Mouse (Mus musculus) forebrain, embryonic 11.5 days (tissue): Measurements from ENCODE around the gene Fam173a. TPM values are rescaled to one million over a fixed set of nuclear protein-coding genes. Genes with fewer than 3 reads are reported as not detected.

Experiments used
- ATAC-seq: fragments of 200-750 bp; cut with Nextera tagmentation; replicated peaks from 2 replicates; pipeline ENCODE4 v1.8.0; 2017; ENCODE audit warnings: moderate TSS enrichment; ENCODE audit not compliant: low FRiP score
- DNase-seq: peaks from one replicate; pipeline ENCODE4 v3.0.0-alpha.2; 2017; ENCODE audit warnings: low spot score
- H3K27ac ChIP-seq: fragments of 300-500 bp; sonication (generic); 2 replicates; pipeline ENCODE4 v1.5.1; 2014; ENCODE audit warnings: low read depth, low read length
- H3K27me3 ChIP-seq: fragments of 300-500 bp; sonication (generic); 2 replicates; pipeline ENCODE4 v1.6.1; 2014; ENCODE audit warnings: mild to moderate bottlenecking, low read length, mixed read lengths; ENCODE audit not compliant: control insufficient read depth, insufficient read depth
- H3K36me3 ChIP-seq: fragments of 300-500 bp; sonication (generic); 2 replicates; pipeline ENCODE4 v1.6.1; 2014; ENCODE audit warnings: mild to moderate bottlenecking, low read length, moderate library complexity, mixed read lengths; ENCODE audit not compliant: control insufficient read depth, insufficient read depth
- H3K4me1 ChIP-seq: fragments of 300-500 bp; sonication (generic); replicated peaks from 2 replicates; pipeline ENCODE4 v1.6.1; 2014; ENCODE audit warnings: low read length, mixed read lengths; ENCODE audit not compliant: control insufficient read depth, insufficient read depth
- H3K4me2 ChIP-seq: fragments of 300-500 bp; sonication (generic); 2 replicates; pipeline ENCODE4 v1.6.1; 2014; ENCODE audit warnings: low read depth, mild to moderate bottlenecking, low read length, moderate library complexity, mixed read lengths; ENCODE audit not compliant: severe bottlenecking
- H3K4me3 ChIP-seq: fragments of 300-500 bp; sonication (generic); 2 replicates; pipeline ENCODE4 v1.5.1; 2014; ENCODE audit warnings: low read depth, low read length
- H3K9ac ChIP-seq: fragments of 300-500 bp; sonication (generic); 2 replicates; pipeline ENCODE4 v1.6.1; 2014; ENCODE audit warnings: low read length
- H3K9me3 ChIP-seq: fragments of 300-500 bp; sonication (generic); 2 replicates; pipeline ENCODE4 v1.6.1; 2016; ENCODE audit warnings: low read length, mixed read lengths; ENCODE audit not compliant: control insufficient read depth
- WGBS: fragments of 180-500 bp; shearing (Covaris S2); extraction: QIAGEN DNeasy Blood & Tissue Kit; methylation state at CpG from one replicate; pipeline ENCODE4 v1.1.7; 2014; 5-methylcytosine and 5-hydroxymethylcytosine counted together
- polyA plus RNA-seq: library from polyadenylated mRNA; unstranded; fragments of >200 nt; fragmentation: Nextera tagmentation; extraction: Ambion mirVana; gene quantifications from 2 replicates; pipeline ENCODE4 v1.2.1, GENCODE M21; 2014

Fam173a gene
- 69.0 and 71.0 TPM in 2 replicates for polyA plus RNA-seq

DNA sequence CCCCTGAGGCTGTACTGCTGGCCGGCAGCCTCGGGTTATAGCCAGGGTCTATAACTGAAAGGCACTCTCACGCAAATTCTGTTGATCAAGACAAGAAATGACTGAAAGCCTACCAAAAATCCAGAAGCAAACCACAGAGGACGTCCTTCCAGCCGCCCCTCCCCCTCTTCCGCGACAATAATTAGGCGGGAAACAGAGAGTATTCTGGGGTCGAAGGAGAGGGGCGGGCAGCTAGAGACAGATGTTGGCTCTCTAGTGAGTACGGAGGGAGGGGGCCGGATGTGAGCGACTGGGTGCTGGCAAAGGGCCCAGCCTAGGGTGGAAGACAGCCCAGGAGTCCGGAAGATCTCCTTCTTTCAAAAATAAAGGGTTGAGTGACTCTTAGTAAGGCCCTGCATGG is at the start of gene Fam173a:
Gene Fam173a, minus strand, starts transcription at position 287 of the 400 bp plus-strand sequence.
- peaks cover 37% of the 10 kb centered on the region for H3K4me1 ChIP-seq
- WGBS: under 1% methylated on average over 14 of the region's 14 CpGs
- no peaks in the 10 kb centered on the region; the same call in none of the 2 replicates for H3K36me3 ChIP-seq
- ATAC-seq: peak; percentile 34; the same call in 1 of the 2 replicates
- no peaks in the 10 kb centered on the region for H3K27me3 ChIP-seq
- peak; percentile 83 for DNase-seq
- H3K27ac ChIP-seq: peak within 1 kb of the TSS; percentile 94
- H3K9ac ChIP-seq: peak within 1 kb of the TSS; percentile 90
- H3K9me3 ChIP-seq: no peaks in the 10 kb centered on the region
- H3K4me2 ChIP-seq: peak within 1 kb of the TSS; percentile 93
- H3K4me3 ChIP-seq: peak within 1 kb of the TSS; percentile 75

DNA sequence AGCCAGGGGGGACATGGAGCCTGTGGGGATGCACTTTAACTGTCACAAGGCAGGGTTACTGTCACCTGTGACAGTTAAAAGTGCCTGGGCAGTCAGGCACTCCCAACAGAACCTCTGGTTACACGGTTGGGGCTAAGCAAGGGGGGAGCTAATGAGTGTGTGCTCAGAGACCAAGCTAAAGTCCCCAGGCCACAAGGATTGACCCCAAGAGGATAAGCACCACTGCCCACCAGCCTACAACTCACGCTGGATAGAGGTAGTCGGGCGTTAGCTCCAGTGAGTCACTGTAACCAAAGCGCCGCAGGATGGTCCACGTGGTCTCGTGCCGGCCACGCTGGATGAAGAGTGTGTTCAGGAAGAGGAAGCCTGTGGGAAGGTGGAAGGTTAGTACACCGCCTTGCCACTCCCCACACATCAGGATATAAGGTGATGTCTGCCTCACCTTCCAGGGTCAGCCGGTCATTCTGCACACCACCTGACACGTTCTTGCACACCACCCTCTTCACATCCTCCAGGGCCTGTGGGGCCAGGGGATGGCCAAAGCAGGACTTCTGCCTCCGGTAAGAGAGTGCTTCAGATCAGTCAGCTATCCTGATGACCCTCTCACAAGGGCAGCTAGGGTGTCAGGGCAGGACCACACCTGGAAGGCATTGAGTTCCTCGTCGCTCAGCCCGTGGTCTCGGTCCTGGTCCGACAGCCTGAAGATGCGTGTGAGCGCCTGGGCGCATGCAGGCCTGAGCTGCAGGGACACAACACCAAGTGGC is 48.6 kb upstream of the Fam173a start, which contains the start of gene Gm20683:
Gene Gm20683, minus strand, starts transcription at position 647 of the 764 bp plus-strand sequence.
- Histone ChIP-seq H3K27me3 (no peaks in the 10 kb centered on the region), H3K4me3 (no peak within 1 kb of the TSS), H3K9me3 (no peaks in the 10 kb centered on the region), H3K36me3 (peaks cover 19% of the 10 kb centered on the region), H3K4me2 (no peak within 1 kb of the TSS), H3K27ac (no peak within 1 kb of the TSS), H3K4me1 (peaks cover 17% of the 10 kb centered on the region), H3K9ac (no peak within 1 kb of the TSS)
- 93% methylated on average over 22 of the region's 22 CpGs for WGBS
- no peak for ATAC-seq
- DNase-seq: no peak

DNA sequence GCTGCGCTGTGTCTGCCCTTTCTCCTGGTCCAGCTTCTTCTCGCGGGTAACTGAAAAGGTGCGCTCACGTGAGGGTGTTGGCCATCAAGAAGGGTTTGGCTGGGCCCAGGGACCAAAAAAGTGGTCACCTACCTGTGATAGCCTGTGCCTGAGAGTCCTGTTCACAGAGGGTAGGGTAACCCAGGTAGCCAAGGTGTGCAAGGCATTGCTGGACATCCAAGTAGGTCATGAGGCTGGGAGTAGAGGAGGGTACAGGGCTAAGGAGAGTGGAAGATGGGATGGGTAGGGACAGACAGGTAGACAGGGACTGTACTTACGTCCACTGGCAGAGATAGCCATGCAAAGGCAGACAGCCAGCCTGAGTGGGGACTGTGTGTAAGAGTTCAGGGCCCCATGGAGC is 47.8 kb upstream of the Fam173a start:
- H3K27ac ChIP-seq: no peak overlapping the region
- DNase-seq (no peak), ATAC-seq (no peak)
- no peak overlapping the region for H3K9ac ChIP-seq
- no peaks in the 10 kb centered on the region for H3K9me3 ChIP-seq
- no peak overlapping the region for H3K4me3 ChIP-seq
- 92% methylated on average over 6 of the region's 6 CpGs for WGBS
- no peak overlapping the region for H3K4me2 ChIP-seq
- H3K36me3 ChIP-seq: peaks cover 19% of the 10 kb centered on the region
- peaks cover 18% of the 10 kb centered on the region for H3K4me1 ChIP-seq
- no peaks in the 10 kb centered on the region for H3K27me3 ChIP-seq

DNA sequence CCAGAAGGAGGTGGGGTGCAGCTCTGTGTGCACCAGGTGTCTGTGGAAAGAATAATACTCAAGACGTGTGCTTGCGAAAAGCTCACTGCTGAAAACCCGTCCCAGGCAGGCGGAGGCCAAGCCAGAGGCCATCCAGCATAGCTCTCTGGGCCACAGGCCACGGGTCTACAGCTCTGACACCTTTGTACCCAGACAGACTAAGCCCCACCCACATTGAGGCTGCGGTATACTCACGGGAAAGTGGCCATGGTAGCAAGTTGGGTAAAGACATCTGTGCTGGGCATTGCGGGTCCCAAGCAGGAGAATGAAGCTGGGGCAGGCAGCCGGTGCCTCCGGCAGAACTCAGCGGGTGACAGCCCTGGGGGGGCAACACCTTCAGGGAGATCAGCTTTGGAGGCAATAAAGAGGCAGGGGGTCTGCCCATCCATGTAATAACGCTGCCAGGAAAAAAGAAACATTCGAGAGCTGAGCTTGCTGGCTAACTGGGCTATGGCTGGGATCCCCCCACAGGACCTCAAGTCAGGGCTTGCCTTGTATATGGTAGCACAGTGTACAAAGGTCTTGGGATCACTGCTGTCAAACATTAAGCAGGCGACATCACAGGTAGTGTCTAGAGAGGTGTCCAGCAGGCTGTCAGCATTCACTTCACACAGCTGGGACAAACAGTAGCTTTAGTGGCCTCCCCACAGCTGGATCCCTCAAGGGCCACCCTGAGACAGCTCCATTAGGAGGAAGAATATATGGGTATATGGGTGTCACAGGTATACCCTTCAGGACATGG is 46.9 kb upstream of the Fam173a start:
- Histone ChIP-seq H3K36me3 (peaks cover 19% of the 10 kb centered on the region), H3K4me3 (no peak overlapping the region), H3K4me2 (no peak overlapping the region), H3K9me3 (no peaks in the 10 kb centered on the region), H3K9ac (no peak overlapping the region), H3K27me3 (no peaks in the 10 kb centered on the region), H3K4me1 (peaks cover 23% of the 10 kb centered on the region), H3K27ac (no peak overlapping the region)
- no peak for ATAC-seq
- WGBS: 88% methylated on average over 14 of the region's 14 CpGs
- DNase-seq: no peak

DNA sequence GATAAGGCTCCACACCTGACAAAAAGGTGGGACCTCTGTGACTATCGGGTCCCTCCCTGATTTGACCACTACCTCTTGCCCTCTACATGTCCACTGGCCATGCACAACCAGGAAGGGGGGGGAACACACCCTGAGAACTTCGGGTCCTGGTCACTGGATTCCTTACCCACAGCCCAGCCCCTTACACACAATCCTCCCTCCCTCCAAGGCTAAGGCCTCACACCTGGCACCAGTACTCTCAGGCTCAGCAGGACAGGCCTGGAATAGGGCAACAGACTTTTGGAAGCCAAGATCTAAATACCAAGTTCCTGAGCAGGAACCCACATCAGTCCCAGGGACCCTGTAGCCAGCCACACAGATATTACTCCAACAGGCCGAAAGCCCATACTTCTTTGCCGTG is 46.2 kb upstream of the Fam173a start:
- Histone ChIP-seq H3K9ac (no peak overlapping the region), H3K9me3 (no peaks in the 10 kb centered on the region), H3K4me2 (no peak overlapping the region), H3K4me3 (no peak overlapping the region), H3K27me3 (no peaks in the 10 kb centered on the region), H3K27ac (no peak overlapping the region), H3K36me3 (peaks cover 19% of the 10 kb centered on the region), H3K4me1 (peaks cover 31% of the 10 kb centered on the region)
- ATAC-seq: no peak
- DNase-seq: no peak
- WGBS: 95% methylated on average over 4 of the region's 4 CpGs

DNA sequence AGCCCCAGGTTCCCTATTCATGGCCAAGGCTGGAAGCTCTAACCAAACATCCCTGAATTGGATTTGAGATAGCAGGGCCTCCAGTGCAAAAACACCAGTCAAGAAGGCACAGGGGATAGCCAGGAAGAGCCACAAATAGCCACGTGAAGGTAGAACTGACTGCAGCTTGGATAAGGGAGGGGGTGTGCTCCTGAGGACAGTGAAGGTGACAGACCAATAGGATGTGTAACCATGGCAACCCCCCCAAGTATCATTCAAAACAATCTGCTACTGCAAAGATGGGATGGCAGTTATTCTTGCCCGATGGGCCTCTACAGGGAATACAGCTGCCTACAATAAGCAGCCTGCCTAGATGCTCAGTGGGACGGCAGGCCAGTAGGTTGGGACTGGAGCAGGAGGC is 44.8 kb upstream of the Fam173a start:
- H3K4me1 ChIP-seq: peaks cover 28% of the 10 kb centered on the region
- WGBS: 57% methylated on average over 3 of the region's 3 CpGs
- DNase-seq: no peak

DNA sequence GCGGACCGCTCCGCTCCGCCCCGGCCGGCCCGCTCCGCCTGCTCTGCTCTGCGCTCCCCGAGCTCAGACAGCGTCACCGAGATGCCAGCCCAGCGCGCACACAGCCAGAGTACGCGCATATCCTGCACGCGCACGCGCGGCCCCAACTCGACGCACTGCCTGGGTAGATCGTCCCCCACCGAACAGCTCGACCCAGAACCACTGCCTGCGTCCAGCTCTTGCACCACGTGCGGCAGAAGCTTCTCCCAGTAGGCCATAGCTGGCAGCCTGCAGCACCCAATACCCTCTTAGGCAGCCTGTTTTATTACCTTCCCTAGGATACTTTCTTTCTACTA is 44.3 kb upstream of the Fam173a start, which contains the start of gene Rhbdl1:
Gene Rhbdl1, minus strand, starts transcription at position 220 of the 335 bp plus-strand sequence.
- peaks cover 15% of the 10 kb centered on the region for H3K36me3 ChIP-seq
- ATAC-seq: peak; percentile 16; the same call in 1 of the 2 replicates
- peak within 1 kb of the TSS; percentile 79 for H3K4me2 ChIP-seq
- 2% methylated on average over 29 of the region's 29 CpGs for WGBS
- peak; percentile 81 for DNase-seq
- peak within 1 kb of the TSS; percentile 50 for H3K27ac ChIP-seq
- H3K4me1 ChIP-seq: peaks cover 28% of the 10 kb centered on the region
- peak within 1 kb of the TSS; percentile 30 for H3K4me3 ChIP-seq
- H3K9me3 ChIP-seq: no peaks in the 10 kb centered on the region
- H3K27me3 ChIP-seq: no peaks in the 10 kb centered on the region
- H3K9ac ChIP-seq: peak within 1 kb of the TSS; percentile 58

More for the DNA sequence above, 44.8 kb upstream of the Fam173a start:
- Histone ChIP-seq H3K9me3 (no peaks in the 10 kb centered on the region), H3K27me3 (no peaks in the 10 kb centered on the region), H3K27ac (peak overlapping the region; percentile 50; the same call in 1 of the 2 replicates), H3K9ac (peak overlapping the region; percentile 58), H3K4me3 (no peak overlapping the region), H3K36me3 (peaks cover 19% of the 10 kb centered on the region), H3K4me2 (peak overlapping the region; percentile 79; the same call in 1 of the 2 replicates)
- no peak for ATAC-seq

DNA sequence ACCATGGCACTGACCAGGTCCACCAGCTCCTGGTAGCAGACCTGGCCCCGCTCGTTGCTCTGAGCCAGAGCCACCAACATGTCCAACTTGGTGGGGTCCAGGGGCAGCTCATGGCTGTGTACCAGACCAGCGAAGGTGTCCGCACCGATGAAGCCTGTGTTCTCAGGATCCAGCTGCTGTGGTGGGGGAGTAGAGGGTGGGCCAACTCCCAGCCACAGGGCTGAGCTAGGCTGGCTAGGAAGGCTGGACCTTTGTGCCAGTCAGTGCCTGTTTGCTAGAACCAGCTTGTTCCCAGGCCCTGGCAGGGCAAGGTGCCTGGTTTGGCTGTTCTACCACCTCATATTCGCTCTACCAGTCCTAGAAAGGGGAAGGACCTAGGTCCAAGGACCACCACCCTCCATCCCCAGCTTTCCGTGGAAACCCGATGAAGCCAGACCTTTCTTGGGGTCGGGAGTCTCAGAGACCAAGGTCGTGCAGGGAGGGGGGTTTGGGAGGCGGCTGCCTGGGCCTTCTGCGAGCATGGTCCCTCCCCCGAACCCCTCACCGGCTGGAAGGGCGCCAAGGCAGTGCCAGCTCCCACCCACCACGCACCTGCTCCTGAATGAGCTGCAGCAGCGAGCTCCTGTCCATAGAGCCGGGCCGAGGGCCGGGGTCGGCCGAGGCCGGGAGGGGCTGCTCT is 43.8 kb upstream of the Fam173a start:
- 23% methylated on average over 23 of the region's 23 CpGs for WGBS
- Histone ChIP-seq H3K27me3 (no peaks in the 10 kb centered on the region), H3K4me1 (peaks cover 33% of the 10 kb centered on the region), H3K9me3 (no peaks in the 10 kb centered on the region), H3K4me3 (peak overlapping the region; percentile 30), H3K9ac (peak overlapping the region; percentile 58), H3K36me3 (peaks cover 11% of the 10 kb centered on the region), H3K27ac (peak overlapping the region; percentile 50), H3K4me2 (peak overlapping the region; percentile 79)
- DNase-seq (peak; percentile 63), ATAC-seq (no peak)
